Mouse (Mus musculus): ENCODE measurements around the gene Synj2.

Gene Synj2

DNA sequence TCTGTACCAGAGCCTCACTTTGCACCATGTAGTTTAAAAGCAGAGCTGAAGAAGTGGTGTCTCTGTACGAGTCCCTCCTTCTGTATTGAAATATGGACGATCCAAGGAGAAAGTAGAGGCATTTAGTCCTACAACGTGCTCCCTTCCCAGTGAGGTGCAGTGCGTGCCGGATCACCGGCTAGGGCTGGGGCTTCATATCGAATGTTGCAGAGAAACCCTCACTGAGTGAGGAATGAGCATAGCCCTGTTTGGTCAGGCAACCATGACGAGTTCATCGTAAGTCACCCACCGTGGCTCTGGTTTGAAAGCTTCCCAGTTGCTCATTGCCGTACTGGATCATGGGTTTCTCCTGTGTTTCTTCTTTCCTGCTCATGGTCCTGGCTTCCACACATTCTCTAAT lies 95.8 kb downstream of the Synj2 start:
- DNase-seq (ENCODE audit: low read depth, low spot score), result no peak

DNA sequence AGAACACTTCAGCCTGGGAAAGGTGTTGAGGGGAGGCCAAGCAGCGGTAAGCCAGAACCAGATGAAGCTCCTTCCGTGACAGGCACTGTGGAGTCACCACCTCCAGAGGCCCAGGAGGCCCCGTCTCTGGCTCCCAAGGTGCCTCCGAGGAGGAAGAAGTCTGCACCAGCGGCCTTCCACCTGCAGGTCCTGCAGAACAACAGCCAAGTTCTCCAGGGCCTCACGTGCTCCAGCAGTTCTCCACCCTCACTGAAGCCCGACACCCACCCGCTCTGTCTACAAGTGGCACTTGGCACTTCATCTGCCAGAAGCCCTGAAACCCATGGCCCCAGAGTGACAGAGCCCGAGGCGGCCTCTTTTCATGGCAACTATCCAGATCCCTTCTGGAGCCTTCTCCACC lies 96.4 kb downstream of the Synj2 start:
- no peak for DNase-seq (ENCODE audit: low read depth, low spot score)

DNA sequence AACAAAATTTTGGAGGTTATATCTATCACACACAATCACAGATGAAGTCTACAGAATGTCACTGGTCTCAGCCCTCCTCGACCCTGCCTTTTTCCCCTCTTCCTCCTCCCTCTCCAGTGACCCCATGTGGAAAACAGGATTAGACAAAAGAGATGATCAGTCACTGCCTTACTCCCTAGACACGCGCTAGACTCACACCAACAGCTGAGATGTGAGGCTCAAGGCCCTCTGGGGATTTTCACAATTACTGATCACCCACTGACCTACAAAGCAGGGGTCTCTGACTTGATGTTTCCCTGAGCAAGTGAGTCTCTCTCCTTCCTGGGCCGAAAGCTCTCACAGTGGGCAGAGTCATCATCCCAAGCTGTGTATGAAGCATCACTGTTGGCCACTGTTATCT lies 111.7 kb downstream of the Synj2 start:
- no peak for DNase-seq (ENCODE audit: low read depth, low spot score)

DNA sequence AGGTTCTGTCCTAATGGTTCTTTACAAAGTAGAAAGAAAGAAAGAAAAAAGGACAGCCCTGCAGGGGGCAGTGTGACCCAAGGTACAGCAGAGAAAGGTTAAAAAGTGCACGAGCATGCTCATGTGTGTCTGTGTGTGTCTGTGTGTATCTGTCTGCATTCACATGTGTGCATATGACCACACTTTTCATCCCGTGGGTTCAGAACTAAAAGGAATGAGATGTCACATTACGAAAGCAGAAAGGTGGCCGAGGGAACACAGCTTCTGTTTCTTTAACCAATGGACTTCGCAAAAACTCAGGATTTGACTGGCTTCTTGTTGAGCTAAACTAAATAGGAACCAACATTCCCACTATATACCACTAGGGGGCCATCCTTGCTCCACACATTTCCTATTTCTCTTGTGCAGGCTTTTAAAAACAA lies 113.9 kb downstream of the Synj2 start:
- DNase-seq (ENCODE audit: low read depth, low spot score), result peak; percentile 47

DNA sequence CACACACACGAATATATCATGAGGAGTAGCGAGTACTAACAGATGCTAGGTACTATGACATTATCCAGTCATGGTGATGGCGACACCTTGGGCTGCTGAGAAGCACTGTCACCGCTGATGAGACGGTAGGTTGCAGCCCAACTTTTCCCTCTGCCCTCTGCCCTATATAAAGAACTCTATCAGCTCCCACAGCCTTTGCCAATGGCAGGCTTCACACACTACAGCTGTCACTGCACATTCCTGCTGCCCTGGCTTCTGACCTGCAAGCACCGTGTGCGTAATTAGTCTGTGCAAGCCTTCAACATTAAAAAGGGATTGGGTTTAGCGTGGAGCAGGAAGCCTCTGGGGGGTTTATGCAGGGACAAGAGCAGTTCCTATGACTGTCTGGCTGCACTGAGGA lies 121.7 kb downstream of the Synj2 start:
- no peak for DNase-seq (ENCODE audit: low read depth, low spot score)

DNA sequence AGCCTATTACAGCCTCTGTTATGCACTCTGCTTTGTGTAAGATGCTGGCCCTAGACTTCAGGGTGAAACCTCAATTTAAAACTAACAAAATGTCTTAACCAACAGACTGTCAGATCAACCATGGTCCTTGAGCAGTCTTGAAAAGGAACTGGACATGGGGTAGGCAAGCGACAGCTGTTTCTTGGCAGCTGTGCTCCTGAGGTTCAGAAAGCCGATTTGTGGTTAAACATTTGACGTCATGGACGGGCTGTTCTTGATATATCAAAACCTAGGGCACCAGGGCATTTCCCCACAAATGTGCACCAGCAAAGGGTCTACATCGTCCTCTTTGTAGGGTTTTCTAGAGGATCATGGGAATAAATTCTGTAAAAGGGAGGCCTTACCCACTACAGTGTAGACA lies 122.5 kb downstream of the Synj2 start:
- DNase-seq (ENCODE audit: low read depth, low spot score), result no peak

DNA sequence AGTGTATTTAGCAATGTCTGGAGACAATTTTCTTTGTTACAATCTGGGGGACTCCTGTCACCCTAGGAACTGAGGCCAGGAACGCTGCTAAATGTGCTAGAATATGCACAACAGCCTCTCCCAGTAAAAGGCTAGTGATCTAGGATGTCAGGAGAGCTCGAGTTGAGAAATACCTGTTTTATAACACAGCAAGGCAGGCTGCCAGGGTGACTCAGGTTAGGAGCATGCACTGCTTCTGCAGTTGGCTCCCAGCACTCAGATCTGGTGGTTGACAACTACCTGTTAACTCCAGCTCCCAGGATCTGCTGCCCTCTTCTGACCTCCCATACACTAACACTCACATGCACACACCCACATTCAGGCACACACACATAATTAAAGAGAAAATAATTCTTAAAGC lies 124.9 kb downstream of the Synj2 start:
- DNase-seq (ENCODE audit: low read depth, low spot score), result no peak

DNA sequence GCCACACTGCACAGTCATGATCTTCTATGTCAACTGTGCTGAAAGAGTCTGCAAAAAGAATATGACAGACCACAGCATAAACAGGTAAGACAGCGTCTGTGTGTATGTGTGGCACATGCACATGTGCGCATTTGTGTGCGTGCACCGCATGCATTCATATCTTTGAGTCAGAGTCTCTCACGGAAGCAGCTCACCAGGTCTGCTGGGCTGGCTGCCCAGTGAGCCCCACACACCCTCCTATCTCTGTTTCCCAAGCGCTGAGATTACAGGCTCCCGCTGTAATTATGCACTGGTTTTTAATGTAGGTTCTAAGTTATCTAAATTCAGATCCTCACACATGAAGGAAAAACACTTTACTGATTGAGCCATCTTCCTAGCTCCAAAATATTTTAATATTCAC lies 126.5 kb downstream of the Synj2 start:
- DNase-seq (ENCODE audit: low read depth, low spot score), result no peak

DNA sequence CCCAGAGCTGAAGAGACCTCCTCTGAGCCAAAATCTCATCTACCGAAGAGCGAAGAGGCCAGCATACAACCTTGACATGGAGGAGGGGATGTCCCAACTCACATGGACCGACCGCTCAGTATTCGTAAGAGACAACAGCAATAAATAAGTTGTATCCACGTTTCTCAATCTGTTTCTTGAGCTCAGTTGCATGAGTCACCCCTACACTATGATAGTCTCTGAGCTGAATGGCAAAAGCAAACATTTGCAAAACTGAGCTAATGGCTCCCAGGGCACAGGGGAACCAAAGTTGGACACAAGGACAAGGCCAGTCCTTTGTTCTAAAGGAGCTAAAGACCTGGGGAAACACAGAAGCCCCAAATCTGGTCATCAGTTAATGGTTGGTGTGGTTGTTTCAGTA lies 128.8 kb downstream of the Synj2 start:
- DNase-seq (ENCODE audit: low read depth, low spot score), result no peak

DNA sequence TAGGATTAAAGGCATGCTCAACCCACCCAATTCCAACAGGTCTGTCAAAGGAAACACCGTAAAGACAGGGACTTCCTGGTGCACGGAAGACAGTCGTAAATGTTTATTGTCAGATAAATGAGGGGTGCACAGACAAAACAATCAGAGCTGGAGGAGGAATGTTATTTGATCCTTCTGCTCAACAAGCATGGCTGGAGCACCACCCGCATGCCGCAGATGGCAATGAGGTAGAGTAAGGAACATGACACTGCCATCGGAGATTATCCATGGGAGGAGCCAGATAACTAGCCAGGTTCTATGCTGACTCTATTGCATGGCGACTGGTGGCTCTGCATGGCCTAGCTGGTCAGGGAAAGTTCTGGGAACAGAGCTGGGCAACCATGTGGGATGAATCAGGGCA lies 132.3 kb downstream of the Synj2 start:
- DNase-seq (ENCODE audit: low read depth, low spot score), result no peak

DNA sequence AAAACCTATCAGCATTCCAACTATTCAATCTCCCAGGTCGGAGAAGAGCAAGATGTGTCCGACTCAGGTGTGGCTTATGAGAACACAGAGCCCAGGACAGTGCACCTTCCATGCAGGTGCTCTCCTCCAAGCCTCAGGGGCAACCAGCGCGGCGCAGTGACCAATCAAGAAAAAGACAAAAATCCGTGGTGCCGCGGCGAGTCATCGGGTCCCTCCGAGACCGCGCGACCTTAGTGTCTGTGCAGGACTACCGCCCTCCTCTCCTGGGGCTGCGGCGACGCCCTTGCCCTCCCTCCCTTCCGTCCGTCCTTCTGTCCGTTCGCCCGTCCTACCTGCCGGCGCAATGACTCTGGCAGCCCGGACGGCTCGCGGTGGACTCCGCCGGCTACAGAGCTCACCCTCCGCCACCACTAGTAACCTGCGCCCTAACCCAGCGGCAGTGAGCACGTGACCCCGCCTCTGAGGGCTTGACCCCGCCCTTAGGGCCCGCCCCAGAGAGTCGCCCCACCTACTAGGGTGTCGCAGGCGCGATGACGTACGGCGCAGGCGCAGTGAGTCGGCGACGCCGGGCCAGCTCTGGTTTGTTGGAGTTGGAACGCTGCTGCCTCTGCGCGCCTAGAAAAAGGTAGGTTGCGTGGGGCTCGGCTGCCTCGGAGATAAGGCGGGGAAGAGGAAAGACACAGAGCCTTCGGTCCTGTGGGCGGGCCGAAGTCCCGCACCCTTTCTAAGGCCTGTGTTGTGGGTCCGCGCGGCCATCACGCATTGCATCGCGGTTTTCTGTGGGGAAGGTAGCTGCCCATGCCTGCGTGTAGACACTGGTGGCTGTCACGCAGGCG lies 138.4 kb downstream of the Synj2 start, which contains the start of the genes Serac1 and Gtf2h5:
Gene Serac1 (minus strand): TSS at position 455 of the 836 bp plus-strand sequence.
Gene Gtf2h5 (plus strand): TSS at position 500 of the 836 bp plus-strand sequence.
- DNase-seq (ENCODE audit: low read depth, low spot score), result peak; percentile 84

DNA sequence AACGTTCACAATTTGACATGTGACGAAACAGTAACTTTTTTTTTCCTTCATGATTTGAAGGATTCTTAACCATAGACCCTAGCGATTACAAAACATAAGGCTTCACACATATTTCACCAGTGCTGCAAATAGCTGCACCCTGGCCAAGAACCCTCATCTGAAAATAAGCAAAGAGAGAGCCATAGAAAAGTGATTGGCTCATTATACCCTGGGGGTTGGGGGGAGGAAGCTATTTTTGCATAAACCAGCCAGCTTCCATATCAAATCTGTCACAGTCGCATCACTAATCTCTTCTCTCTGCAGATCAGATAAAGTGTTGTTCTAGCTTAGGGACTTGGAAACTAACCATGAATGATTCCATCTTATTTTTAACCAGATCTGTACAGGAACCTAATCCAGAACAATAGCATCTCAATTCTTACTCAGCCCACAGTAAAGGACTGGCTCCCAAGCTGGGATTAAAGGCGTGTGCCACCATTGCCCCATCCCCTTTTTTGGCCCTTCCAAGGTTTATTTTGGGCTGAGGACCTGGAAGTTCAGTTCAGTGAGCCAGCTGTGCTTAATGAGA lies 142.3 kb downstream of the Synj2 start:
- no peak for DNase-seq (ENCODE audit: low read depth, low spot score)

DNA sequence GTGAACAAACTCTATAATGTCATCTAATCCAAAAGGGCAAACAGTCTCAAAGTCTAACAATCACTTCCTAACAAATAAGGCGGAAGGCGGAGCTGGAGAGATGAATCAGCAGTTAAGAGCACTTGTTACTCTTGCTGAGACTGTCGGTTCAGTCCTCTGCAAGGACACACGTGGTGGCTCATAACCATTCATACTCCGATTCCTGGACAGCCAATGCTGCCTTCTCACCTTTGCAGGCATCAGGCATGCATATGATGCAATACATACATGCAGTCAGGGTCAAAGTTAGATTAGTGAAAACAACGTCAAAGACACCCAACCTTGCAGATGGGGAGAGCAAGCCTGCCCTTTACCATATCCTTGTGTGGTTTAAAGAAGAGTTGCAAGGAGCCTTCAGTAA lies 150.5 kb downstream of the Synj2 start:
- DNase-seq (ENCODE audit: low read depth, low spot score), result no peak
